Mouse (Mus musculus) CD4-positive naive resting alpha-beta T cell, adult 57 days (primary cell): ENCODE results near the gene Ednra. TPM values are rescaled to one million over a fixed set of nuclear protein-coding genes. Genes with fewer than 3 reads are reported as not detected.

Source experiments
- total RNA-seq: library from RNA; stranded (reverse); gene quantifications from one replicate; pipeline ENCODE4 v1.2.4, GENCODE M21; 2023

Gene Ednra
- not detected for total RNA-seq

DNA sequence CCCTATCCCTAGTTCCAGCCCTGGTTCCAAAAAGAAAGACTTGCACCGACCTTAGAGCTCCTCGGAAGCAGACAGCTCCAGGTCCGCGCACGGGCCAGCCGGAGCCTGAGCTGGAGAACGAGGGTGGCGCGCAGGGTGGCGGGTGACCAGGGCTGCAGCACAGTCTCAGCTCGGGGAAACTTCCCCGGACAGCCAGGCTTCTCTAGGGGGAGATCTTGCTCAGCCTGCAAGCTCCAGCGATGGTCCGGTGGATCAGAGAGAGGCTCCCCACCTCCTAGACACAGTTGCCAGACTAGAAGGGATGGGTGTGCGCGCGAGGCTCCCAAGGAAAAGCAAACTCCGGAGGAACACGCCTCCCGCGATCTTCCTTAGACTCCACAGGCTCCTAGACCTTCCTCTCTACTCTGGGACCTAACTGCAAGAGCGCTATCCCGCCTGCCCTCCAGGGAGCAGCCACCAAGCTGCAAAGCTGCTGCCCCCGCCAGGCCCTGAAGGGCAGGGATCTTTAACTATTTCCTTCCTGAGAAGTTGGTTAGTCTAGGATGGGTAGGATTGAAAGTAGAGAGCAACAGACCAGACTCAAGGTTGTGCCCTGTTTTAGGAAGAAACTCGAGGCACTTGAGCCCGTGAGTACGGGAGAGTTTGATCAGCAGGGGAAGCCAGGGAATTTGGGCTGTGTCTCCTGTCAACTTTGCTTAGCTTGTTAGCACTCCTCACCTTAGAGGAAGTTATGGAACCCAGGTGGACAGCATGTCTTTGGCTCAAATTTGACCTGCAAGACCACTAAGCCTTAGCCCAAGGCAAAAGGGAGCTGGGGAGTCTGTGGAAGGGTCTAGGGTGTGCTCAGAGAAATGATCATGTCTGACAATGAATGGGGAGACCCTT lies at the start of gene Ednra:
TSS of gene Ednra (minus strand) at position 419 of the 885 bp plus-strand sequence.

Other genes with a start within 250 kb of the Ednra start
- 18.0 TPM for gene Arhgap10, start 206.5 kb downstream of the Ednra start, total RNA-seq
- 23.3 TPM for gene Prmt9, start 175.1 kb downstream of the Ednra start, total RNA-seq
- gene Tmem184c, start 113.8 kb downstream of the Ednra start, total RNA-seq: 20.6 TPM